Mouse (Mus musculus) gastrocnemius, adult 18-20 months (tissue): ENCODE data around the gene Olfm2. TPM values are rescaled to one million over a fixed set of nuclear protein-coding genes. Genes with fewer than 3 reads are reported as not detected.

Experiments
- DNase-seq: peaks from one replicate; pipeline ENCODE4 v3.0.0; 2021; ENCODE audit warnings: low spot score
- long read RNA-seq, 2 experiments: library from polyadenylated mRNA; stranded (forward); transcript quantifications; one replicate each; pipeline ENCODE4 v2.0.0; 2021
- total RNA-seq, 2 experiments: library from RNA; stranded (reverse); gene quantifications; 2 replicates each; pipeline ENCODE4 v1.2.3; 2021

The Olfm2 gene
- total RNA-seq = under 1 TPM in 1 of 2 experiments, not detected in 1; 0.11 TPM
- long read RNA-seq, experiment 1 = 0 reads
- long read RNA-seq, experiment 2 = 0 reads

DNA sequence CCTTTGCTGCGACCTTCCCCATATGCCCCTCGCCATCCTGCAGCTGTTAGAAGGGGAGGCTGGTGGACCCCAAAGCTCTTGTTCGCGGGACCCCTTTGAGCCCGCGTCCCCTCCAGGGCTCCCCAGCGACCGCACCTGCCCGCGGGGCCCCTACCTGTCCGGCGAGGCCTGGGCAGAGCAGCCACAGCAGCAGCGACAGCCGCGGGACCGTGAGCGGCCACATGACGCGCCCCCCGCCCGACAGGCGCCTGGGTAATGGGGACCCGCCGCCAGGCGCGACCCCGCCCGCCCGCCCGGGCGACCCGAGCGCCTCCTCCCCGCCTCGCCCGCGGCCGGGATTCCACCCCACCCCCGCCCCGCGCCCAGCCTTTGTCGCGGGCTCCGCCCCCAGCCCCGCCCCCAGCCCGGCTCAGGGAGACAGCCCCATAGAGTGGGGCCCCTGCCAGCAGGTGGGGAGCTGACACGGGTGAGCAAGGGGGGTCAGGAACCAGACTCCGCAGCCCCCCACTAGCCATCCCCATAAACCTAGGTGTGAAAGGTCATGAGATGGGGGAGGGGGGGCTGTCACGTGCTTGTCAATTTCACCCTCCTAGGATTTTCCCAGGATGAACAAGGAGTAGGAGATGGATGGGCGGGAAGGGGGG is at the start of gene Olfm2:
Gene Olfm2, minus strand, starts transcription at position 333 of the 644 bp plus-strand sequence.
- DNase-seq = no peak

DNA sequence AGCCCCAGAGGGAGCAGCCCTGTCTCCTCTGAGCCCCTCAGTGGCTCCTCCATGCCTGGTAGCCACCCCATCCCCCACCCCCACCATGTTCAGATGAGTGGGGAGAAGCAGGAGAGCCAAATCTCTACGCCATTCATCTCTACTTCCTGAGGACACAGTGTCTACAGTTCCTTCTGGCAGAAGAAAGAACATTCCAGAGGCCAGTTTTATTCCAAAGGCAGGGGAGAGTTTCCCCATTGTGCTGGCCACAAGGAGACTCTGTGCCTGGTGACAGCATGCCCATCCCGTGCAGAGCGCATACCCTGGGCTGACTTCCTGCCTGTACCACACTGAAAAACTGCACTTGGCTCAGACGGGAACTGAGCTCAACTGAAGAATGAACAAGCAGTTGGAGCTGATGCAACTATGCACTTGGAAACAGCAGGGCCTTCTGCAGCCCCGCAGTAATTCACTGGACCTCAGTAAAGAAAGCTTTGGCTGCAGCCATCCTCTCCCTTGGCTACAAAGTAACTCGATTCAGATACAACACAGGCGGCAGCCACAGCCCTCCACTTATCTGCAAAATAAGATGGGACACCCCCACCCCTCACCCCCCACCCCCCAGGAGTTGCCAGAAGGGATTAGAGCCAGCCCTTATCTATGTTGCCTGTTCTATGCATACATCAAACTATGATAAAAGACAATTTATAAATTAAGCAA is 48.1 kb upstream of the Olfm2 start:
- peak; percentile 63 for DNase-seq

GRCm38 (mm10) chr9:20790345-20790744 is 44.2 kb upstream of the Olfm2 start:
- no peak for DNase-seq

- no peak for DNase-seq
These were observed 43.5 kb upstream of the Olfm2 start for GRCm38 (mm10) chr9:20789651-20790050.

DNA sequence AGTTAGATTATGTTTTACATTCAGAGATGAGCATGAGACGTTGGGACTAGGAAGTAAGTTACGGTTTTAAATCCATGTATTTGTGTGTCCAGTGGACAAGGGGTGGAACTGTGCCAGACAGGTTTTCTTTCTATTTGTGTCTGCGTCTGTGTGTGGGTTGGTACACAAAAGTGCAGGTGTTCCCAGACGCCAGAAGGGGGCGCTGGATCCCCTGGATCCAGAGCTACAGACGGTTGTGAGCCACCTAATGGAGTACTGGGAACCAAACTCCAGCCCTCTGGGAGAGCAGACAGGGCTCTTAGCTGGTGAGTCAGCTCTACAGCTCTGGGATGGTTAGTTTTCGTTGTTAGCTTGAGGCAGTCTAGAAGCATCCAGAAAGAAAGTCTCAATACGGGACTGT is 41.8 kb upstream of the Olfm2 start:
- DNase-seq = no peak

DNA sequence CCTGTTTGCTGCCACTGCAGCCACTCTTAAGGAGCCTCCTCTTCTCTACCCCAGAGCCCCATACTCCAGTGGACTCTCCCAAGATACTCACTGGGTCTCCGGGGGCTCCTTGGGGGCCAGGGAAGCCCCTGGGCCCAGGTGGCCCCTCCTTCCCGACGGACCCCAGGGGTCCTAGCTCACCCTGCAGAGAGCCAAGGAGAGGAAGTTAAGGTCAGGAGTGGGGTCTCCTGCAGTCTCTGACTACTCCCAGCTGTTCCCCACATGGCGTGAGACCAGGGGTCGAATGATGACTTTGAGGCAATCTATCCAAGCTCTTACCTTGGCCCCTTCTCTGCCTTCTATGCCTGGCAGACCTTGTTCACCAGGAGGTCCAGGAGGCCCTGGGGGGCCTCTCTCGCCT is 38.9 kb upstream of the Olfm2 start:
- no peak for DNase-seq

- DNase-seq = no peak
These were observed 35.1 kb upstream of the Olfm2 start for GRCm38 (mm10) chr9:20781286-20781685.

DNA sequence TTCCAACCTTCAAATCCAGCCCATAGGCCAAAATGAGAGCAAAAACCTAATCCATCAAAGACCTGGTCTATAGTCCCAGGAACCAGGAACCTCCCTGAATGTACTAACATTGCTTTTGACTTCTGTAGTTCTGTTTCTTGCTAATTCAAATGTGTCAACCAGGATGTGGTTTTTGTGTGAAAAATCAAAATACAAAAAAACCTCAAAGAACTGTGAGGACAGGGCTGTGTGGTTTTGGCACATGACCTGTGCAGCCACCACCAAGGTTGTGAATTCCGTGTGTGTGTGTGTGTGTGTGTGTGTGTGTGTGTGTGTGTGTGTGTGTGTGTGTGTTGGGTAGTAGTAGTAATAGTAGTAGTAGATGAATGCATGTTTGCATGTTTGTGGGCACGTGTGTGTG is 19.1 kb upstream of the Olfm2 start:
- no peak for DNase-seq

DNA sequence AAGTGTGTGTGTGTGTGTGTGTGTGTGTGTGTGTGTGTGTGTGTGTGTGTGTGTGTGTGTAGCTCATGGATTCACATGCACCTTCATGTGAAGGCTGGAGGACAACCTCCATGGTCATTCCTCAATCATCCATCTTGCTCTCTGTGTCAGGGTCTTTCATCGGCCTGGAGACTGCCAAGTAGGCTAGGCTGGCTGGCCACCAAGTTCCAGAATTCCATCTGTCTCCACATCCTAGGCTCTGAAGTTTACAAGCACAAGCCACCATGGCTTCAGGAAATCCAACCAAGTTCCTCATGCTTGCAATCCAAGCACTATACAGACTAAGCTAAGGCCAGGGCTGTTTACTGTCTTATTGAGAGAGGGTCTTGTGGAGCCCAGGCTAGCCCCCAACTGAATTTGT is 16.9 kb upstream of the Olfm2 start:
- no peak for DNase-seq

DNA sequence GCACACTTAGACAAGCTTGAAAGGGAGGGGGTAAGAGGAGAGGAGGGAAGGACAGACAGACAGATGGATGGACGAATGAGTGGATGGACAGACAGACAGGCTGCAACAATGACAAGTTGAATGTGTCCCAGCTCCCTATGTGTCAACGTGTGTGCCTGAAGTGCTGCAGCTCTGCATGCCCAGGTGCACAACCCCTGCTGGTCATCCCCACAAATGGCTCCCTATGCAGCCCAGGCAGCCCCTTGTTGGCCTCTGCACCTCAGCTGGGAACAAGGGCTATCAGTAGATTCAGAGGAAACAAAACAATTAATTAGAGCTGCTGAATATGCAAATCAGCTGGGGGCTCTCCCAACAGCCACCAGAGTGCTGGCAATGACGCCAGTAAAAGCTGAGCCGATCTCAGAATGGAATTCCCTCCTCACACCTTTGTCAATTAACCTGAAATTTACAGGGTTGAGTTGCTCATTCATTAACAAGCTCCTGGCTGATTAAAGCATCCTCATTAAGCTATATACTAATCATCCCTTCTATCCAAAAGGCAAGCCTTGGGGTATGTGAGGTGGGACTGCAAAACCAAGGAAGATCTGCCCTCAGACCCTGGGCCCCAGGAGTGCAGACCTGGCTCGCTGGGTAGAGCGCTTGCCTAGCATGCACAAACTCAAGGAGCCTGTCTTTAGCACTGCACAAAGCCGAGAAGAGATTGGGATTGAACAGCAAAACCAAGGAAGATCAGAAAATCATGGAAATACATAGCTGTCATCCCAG is 16.2 kb upstream of the Olfm2 start:
- no peak for DNase-seq

DNA sequence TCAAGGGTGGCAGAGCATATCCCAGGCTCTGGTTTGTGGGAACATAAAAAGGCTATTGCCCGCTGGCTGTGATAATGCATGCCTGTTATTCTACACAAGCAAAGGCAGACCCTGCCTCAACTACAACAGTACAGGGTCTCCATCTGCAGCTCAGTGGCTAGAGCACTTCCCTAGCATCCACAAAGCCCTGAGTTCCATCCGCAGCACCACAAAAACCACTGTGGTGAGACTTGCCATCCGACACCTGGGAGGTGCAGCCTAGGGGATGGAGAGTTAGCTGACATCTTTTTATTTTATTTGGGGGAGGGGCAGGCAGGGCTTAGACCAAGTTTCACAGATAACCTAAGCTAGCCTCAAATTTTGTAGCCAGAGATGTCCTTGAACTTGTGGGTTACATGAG is 15.2 kb upstream of the Olfm2 start:
- no peak for DNase-seq

- peak; percentile 86 for DNase-seq
These were observed 14.7 kb upstream of the Olfm2 start for GRCm38 (mm10) chr9:20760813-20761212.

DNA sequence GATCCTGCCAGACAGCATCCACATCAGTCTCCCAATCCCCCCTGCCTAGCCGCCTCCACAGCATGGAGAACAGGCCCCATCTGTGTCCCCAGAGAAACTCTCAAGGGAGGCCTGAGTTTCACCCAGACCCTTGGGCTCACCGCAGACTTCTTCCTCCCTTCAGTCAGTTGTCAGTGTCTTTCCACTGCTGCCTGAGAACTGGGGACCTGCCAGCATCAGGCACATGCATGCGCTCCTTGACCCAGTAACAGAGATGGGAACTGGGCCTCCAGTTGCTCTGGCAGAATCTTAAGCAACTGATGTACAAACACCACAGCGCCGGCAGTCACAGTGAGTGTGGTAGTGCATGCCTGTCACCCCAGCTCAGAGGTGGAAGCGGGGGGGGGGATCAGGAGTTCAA is 12.7 kb upstream of the Olfm2 start:
- peak; percentile 36 for DNase-seq

- no peak for DNase-seq
These were observed 12.1 kb upstream of the Olfm2 start for GRCm38 (mm10) chr9:20758243-20758642.

DNA sequence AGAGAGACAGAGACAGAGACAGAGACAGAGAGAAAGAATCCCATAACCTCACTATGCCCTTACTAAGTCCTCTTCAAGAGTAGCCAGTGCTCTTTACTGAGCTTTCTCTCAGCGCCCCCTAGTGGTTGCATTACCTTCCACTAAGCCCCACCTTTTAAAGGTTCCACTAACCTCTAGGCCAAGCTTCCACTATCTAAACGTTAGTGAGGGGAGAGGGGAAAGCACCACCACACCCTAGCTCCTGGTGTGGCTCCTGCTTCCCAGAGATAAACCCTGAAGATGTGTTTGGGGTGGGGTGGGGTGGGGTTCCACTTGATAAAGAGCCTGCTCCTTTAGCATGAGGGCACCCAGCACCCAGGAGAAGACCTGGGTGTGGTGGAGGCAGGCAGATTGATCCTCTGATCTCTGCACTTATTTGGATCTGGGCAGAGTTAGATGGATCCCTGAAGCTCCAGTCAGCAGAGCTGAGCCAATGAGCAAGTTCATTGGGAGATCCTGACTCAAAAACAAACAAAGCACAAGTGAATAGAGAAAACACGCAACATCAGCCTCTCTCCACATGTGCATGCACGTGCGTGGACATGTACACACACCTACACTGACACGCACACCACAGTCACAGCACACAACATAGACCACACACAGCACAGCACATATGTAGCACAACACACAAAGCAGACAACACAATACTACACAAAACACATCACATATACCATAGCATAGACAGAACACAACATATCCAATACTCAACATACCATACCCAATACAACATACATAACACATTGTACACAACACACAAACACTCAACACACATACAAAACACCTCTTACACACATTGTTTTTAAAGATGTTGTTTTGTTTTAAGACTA is 11.2 kb upstream of the Olfm2 start:
- DNase-seq = peak; percentile 79

DNA sequence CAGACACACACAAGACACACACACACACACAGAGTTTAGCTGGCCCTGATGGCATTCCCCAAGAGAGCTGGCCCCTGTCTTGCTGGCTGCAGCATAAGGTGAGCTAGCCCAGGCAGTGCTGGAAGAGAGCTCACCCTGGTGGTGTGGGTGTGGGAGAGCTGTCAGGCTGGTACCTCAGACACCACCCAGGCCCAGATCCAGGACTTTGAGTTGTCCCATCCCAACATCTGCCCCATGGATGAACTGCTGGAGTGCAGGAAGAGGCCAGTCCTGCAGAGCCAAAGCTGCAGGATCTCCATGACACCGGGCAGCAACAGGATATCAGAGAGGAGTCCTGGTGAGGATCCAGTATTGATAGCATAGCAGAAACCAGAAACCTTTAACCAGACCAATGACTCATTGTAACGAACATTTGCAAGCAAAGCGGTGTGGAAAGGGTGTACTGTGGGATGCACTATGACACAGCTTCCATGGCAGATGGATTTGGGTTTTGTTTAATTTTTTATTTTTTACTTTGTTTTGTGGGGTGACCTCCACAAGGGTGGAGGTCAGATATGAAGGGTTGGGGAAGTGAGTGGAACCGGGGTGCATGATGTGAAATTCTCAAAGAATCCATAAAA is 10.0 kb upstream of the Olfm2 start:
- DNase-seq = no peak

DNA sequence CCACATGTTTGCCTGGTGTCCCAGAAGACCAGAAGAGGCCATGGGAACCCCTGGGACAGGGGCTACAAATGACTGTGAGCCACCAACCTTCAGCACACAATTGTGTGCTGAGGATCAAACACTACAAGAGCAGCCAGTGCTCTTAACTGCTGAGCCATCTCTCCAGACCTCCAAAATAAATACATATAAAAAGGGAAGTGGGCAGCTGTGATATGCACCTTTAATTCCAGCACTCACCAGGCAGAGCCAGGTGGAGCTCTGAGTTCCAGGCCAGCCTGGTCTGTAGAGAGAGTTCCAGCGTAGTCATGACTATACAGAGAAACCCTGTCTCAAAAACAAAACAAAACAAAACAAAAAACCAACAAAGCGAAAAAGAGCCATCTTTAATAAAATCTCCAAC is 8.2 kb upstream of the Olfm2 start:
- no peak for DNase-seq

- DNase-seq = no peak
These were observed 5.4 kb upstream of the Olfm2 start for GRCm38 (mm10) chr9:20751477-20752029.

DNA sequence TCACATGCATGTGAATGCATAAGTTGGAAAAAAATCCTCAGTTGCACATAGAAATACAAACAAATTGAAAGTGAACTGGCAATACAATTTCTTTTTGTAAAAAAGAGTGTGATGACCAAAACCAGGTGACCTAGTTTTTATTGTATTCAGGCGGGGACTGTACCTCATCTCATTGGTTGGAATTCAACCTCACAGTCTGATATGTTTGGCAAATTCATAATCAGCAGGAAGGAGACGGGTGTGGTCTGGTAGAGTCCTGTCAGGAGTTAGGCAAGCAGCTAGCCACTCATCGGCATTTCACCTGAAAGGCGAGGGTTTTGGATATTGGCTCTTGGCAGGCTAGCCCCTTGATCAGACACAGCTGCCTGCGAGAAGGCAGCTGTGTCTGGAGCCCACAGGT is 3.1 kb upstream of the Olfm2 start:
- DNase-seq = no peak

DNA sequence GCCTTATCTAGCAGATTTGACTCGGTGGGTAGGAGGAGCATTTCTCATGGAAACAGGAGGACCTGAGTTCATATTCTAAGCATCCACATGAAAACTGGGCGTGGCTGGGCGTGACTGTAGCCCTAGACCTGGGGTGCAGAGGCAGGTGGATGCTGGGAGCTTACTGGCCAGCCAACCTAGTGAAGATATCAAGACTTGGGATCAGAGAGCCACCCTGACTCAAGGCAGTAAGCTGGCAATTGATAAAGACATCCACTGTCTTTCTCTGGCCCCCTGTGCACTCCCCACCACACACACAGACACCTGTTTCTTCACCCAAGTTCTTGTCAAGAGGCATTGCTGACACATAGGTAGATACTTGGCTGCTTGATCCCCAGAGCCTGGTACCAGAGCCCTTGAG is 2.4 kb upstream of the Olfm2 start:
- DNase-seq = no peak

- no peak for DNase-seq
These were observed 1.5 kb upstream of the Olfm2 start for GRCm38 (mm10) chr9:20747682-20748081.
